Mouse (Mus musculus): ENCODE measurements around the gene Ivns1abp. TPM values are rescaled to one million over a fixed set of nuclear protein-coding genes. Genes with fewer than 3 reads are reported as not detected.
"Not testable (repeated sequence)": the region's sequence is repeated elsewhere in the genome, so short reads cannot be mapped to it uniquely, and the experiment has no call there.

The Ivns1abp gene
- polyA plus RNA-seq, 1 experiment = 105 TPM

DNA sequence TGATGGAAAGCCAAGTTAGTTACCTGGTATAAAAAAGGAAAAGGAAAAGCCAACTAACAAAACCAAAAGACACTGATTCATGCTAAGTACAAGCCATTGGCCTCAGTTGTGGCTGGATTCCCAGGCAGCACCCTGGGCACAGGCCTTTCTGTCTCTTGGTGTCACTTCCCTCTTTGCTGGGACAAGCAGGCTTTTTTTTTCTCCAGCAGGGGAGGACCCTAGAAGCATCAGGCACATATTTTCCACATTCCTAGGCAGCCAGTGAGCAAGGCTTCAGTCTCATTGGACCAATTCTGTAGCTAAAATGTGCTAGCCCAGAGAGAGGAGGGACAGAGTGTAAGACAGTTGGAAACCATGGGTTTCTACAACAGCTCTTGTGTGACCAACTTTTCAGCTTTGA, 6.0 kb upstream of the Ivns1abp start:
- Histone ChIP-seq H3K4me1 (ENCODE audit: control insufficient read depth, insufficient read depth, low read length) (no peaks in the 10 kb centered on the region), H3K27ac (ENCODE audit: insufficient read depth, low read length) (no peak overlapping the region), H3K4me3 (ENCODE audit: insufficient read depth, low read length) (no peak overlapping the region)
- TF ChIP-seq POLR2A (IDR thresholded peaks at IDR 0.05; ENCODE audit: low read depth, low read length) (no peak), CTCF (IDR thresholded peaks at IDR 0.05; ENCODE audit: borderline replicate concordance, insufficient read depth, low read length) (no peak)

- Histone ChIP-seq H3K4me1 (ENCODE audit: control insufficient read depth, insufficient read depth, low read length) (no peaks in the 10 kb centered on the region), H3K4me3 (ENCODE audit: insufficient read depth, low read length) (no peak overlapping the region), H3K27ac (ENCODE audit: insufficient read depth, low read length) (no peak overlapping the region)
- TF ChIP-seq CTCF (IDR thresholded peaks at IDR 0.05; ENCODE audit: borderline replicate concordance, insufficient read depth, low read length) = no peak
- TF ChIP-seq POLR2A (IDR thresholded peaks at IDR 0.05; ENCODE audit: low read depth, low read length) = no peak
These were observed 5.3 kb upstream of the Ivns1abp start for GRCm38 (mm10) chr1:151338941-151339340.

DNA sequence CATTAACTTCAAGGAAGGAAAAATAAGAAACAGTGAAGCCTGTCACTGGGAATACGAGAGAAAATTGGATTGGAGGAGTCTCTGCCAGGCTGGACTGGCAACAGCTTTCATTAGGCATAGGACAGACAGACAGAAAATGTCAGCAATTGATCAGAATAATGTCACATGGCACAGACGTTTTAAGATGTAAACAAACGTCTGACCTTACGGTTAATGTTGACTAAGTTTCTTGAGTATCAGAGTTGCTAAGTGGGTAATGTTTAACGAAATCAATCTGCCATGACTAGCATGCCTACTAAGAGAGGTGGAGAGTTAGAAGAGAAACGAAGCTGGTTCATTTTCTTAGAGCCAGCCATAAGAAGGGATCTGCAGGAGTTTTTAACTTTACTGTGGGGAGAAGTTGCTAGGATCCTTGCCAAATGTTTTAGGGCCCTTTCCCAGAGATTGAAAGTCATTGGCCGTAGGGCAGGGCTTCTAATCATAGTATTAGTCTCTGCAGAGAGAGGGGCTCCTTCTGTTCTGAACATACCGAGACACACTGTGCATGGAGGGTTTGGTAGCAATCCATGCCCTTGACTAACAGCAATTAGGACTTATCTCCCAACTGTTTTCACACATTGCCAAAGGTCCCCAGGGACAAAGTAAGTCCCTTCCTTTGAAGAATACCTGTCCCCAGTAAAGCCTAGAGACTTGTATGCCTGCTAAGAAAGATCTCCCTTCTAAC, 2.8 kb upstream of the Ivns1abp start:
- peaks cover under 1% of the 10 kb centered on the region for H3K4me1 ChIP-seq (ENCODE audit: control insufficient read depth, insufficient read depth, low read length)
- TF ChIP-seq POLR2A (IDR thresholded peaks at IDR 0.05; ENCODE audit: low read depth, low read length) (no peak), CTCF (IDR thresholded peaks at IDR 0.05; ENCODE audit: borderline replicate concordance, insufficient read depth, low read length) (no peak)
- H3K4me3 ChIP-seq (ENCODE audit: insufficient read depth, low read length) = no peak overlapping the region
- H3K27ac ChIP-seq (ENCODE audit: insufficient read depth, low read length) = no peak overlapping the region

DNA sequence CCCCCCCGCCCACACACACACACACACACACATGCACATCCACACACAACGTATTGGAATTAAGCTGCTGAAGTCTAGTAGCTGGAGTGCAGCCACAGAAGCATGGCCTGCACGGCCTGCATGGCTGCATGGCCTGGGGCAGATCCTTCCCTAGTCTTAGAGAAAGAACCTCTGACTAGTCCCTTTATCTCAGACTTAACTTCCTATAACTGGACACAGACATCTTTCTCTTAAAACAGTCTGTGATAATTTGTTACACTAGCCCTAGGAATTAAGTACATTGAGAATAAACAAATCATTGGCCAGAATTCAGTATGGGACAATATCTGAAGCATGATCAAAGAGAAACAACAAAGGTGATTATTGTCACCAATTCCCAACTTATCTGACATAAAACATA, 2.0 kb upstream of the Ivns1abp start:
- H3K4me1 ChIP-seq (ENCODE audit: control insufficient read depth, insufficient read depth, low read length) = peaks cover 4% of the 10 kb centered on the region
- no peak overlapping the region for H3K4me3 ChIP-seq (ENCODE audit: insufficient read depth, low read length)
- no peak overlapping the region for H3K27ac ChIP-seq (ENCODE audit: insufficient read depth, low read length)
- TF ChIP-seq POLR2A (IDR thresholded peaks at IDR 0.05; ENCODE audit: low read depth, low read length) = no peak
- no peak for TF ChIP-seq CTCF (IDR thresholded peaks at IDR 0.05; ENCODE audit: borderline replicate concordance, insufficient read depth, low read length)

DNA sequence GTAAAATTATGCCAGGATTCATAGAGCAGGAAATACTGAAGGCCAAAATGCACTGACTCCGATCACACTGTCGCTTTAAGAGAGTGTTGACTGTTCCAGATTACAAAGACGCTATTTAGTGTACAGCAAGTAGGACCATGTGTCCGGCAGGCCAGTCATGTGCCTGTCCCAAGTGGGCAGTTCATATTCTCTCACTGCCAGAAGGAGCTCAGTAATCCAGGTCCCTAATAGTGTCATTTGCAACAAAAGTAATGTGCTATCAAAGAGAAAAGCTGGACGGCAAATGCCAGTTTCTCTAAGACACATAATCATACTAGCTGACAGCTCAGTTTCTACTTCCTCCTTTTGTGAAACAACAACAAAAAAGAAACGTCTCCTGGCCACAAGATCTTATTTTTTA, 1.3 kb upstream of the Ivns1abp start:
- H3K27ac ChIP-seq (ENCODE audit: insufficient read depth, low read length) = no peak overlapping the region
- no peak overlapping the region for H3K4me3 ChIP-seq (ENCODE audit: insufficient read depth, low read length)

GRCm38 (mm10) chr1:151343571-151344282, 550 bp upstream of the Ivns1abp start:
- Histone ChIP-seq H3K4me1 (ENCODE audit: control insufficient read depth, insufficient read depth, low read length) (peaks cover 4% of the 10 kb centered on the region), H3K4me3 (ENCODE audit: insufficient read depth, low read length) (peak overlapping the region; percentile 60), H3K27ac (ENCODE audit: insufficient read depth, low read length) (no peak overlapping the region)
- TF ChIP-seq POLR2A (IDR thresholded peaks at IDR 0.05; ENCODE audit: low read depth, low read length) = no peak; the same call in 1 of the 2 replicates
- TF ChIP-seq CTCF (IDR thresholded peaks at IDR 0.05; ENCODE audit: borderline replicate concordance, insufficient read depth, low read length) = no peak

More for the DNA sequence above, 1.3 kb upstream of the Ivns1abp start:
- peaks cover 4% of the 10 kb centered on the region for H3K4me1 ChIP-seq (ENCODE audit: control insufficient read depth, insufficient read depth, low read length)
- no peak for TF ChIP-seq POLR2A (IDR thresholded peaks at IDR 0.05; ENCODE audit: low read depth, low read length)
- TF ChIP-seq CTCF (IDR thresholded peaks at IDR 0.05; ENCODE audit: borderline replicate concordance, insufficient read depth, low read length) = no peak

- Histone ChIP-seq H3K4me1 (ENCODE audit: control insufficient read depth, insufficient read depth, low read length) (peaks cover 4% of the 10 kb centered on the region), H3K27ac (ENCODE audit: insufficient read depth, low read length) (peak overlapping the region; percentile 47), H3K4me3 (ENCODE audit: insufficient read depth, low read length) (peak overlapping the region; percentile 69)
- peak; percentile 64; the same call in 1 of the 2 replicates for TF ChIP-seq POLR2A (IDR thresholded peaks at IDR 0.05; ENCODE audit: low read depth, low read length)
- no peak for TF ChIP-seq CTCF (IDR thresholded peaks at IDR 0.05; ENCODE audit: borderline replicate concordance, insufficient read depth, low read length)
These were observed 1.0 kb downstream of the Ivns1abp start for GRCm38 (mm10) chr1:151345109-151345862.

DNA sequence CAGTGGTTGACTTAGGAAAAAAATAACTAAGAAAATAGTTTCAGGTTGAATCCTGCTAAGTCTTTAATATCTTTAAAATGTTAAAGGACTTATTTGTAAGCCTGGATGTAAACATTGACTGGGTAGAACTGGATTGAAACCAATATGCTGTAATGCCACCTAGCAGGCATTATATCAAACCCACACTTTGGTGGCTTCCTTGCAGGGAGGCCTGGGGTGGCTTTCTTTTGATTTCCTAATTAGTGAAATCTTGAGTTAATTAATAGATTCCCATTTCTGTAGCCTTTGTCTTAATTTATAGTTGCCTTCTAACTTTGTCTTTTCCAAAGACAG, 1.6 kb downstream of the Ivns1abp start:
- TF ChIP-seq POLR2A (IDR thresholded peaks at IDR 0.05; ENCODE audit: low read depth, low read length) (no peak), CTCF (IDR thresholded peaks at IDR 0.05; ENCODE audit: borderline replicate concordance, insufficient read depth, low read length) (no peak)
- H3K4me1 ChIP-seq (ENCODE audit: control insufficient read depth, insufficient read depth, low read length) = peaks cover 4% of the 10 kb centered on the region
- H3K27ac ChIP-seq (ENCODE audit: insufficient read depth, low read length) = no peak overlapping the region
- H3K4me3 ChIP-seq (ENCODE audit: insufficient read depth, low read length) = peak overlapping the region; percentile 69

GRCm38 (mm10) chr1:151346681-151347127, 2.4 kb downstream of the Ivns1abp start:
- Histone ChIP-seq H3K4me1 (ENCODE audit: control insufficient read depth, insufficient read depth, low read length) (peaks cover 4% of the 10 kb centered on the region), H3K4me3 (ENCODE audit: insufficient read depth, low read length) (peak overlapping the region; percentile 20), H3K27ac (ENCODE audit: insufficient read depth, low read length) (no peak overlapping the region)
- TF ChIP-seq POLR2A (IDR thresholded peaks at IDR 0.05; ENCODE audit: low read depth, low read length) (no peak), CTCF (IDR thresholded peaks at IDR 0.05; ENCODE audit: borderline replicate concordance, insufficient read depth, low read length) (no peak)

DNA sequence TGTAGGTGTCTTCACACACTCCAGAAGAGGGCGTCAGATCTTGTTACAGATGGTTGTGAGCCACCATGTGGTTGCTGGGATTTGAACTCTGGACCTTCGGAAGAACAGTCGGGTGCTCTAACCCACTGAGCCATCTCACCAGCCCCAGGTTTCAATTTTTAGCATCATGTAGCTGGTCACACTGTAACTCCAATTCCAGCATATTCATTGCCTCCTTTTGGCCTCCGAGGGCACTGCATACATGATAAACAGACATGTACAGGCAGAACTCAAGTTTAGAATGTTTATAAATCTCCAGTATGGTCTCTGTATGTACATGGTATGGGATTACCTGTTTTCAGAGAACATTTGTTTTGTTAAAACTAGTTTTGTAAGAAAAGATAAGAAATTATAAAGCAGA, 4.0 kb downstream of the Ivns1abp start:
- not testable (repeated sequence) for H3K4me3 ChIP-seq (ENCODE audit: insufficient read depth, low read length); H3K4me1 ChIP-seq (ENCODE audit: control insufficient read depth, insufficient read depth, low read length); H3K27ac ChIP-seq (ENCODE audit: insufficient read depth, low read length)

Measured in embryonic fibroblast, embryonic 13.5 days (primary cell).